Mouse (Mus musculus): ENCODE data around the gene Sp9. TPM values are rescaled to one million over a fixed set of nuclear protein-coding genes. Genes with fewer than 3 reads are reported as not detected.

The Sp9 gene
- polyA plus RNA-seq, 1 experiment, result not detected

GRCm38 (mm10) chr2:73272351-73273248 lies 875 bp downstream of the Sp9 start:
- TF ChIP-seq GATA1 (IDR thresholded peaks at IDR 0.05; ENCODE audit: low read length) (no peak), TAL1 (IDR thresholded peaks at IDR 0.05; ENCODE audit: low read length) (no peak)
- Histone ChIP-seq H3K36me3 (ENCODE audit: control insufficient read depth) (no peaks in the 10 kb centered on the region), H3K4me1 (ENCODE audit: control insufficient read depth) (peaks cover 24% of the 10 kb centered on the region), H3K4me3 (replicated peaks) (peak overlapping the region; percentile 35), H3K27me3 (ENCODE audit: control insufficient read depth) (peaks cover 100% of the 10 kb centered on the region), H3K9me3 (ENCODE audit: control insufficient read depth, low read length) (peaks cover 36% of the 10 kb centered on the region)

- Histone ChIP-seq H3K4me3 (replicated peaks) (peak overlapping the region; percentile 35), H3K36me3 (ENCODE audit: control insufficient read depth) (no peaks in the 10 kb centered on the region), H3K4me1 (ENCODE audit: control insufficient read depth) (peaks cover 27% of the 10 kb centered on the region), H3K9me3 (ENCODE audit: control insufficient read depth, low read length) (peaks cover 38% of the 10 kb centered on the region), H3K27me3 (ENCODE audit: control insufficient read depth) (peaks cover 100% of the 10 kb centered on the region)
- TF ChIP-seq TAL1 (IDR thresholded peaks at IDR 0.05; ENCODE audit: low read length) (no peak), GATA1 (IDR thresholded peaks at IDR 0.05; ENCODE audit: low read length) (no peak)
These were observed 1.8 kb downstream of the Sp9 start for GRCm38 (mm10) chr2:73273249-73274118.

- Histone ChIP-seq H3K27me3 (ENCODE audit: control insufficient read depth) (peaks cover 100% of the 10 kb centered on the region), H3K4me3 (replicated peaks) (no peak overlapping the region), H3K9me3 (ENCODE audit: control insufficient read depth, low read length) (peaks cover 43% of the 10 kb centered on the region), H3K36me3 (ENCODE audit: control insufficient read depth) (no peaks in the 10 kb centered on the region), H3K4me1 (ENCODE audit: control insufficient read depth) (peaks cover 33% of the 10 kb centered on the region)
- TF ChIP-seq TAL1 (IDR thresholded peaks at IDR 0.05; ENCODE audit: low read length) (no peak), GATA1 (IDR thresholded peaks at IDR 0.05; ENCODE audit: low read length) (no peak)
These were observed 2.6 kb downstream of the Sp9 start for GRCm38 (mm10) chr2:73274119-73274920.

- TF ChIP-seq GATA1 (IDR thresholded peaks at IDR 0.05; ENCODE audit: low read length), result no peak
- no peak for TF ChIP-seq TAL1 (IDR thresholded peaks at IDR 0.05; ENCODE audit: low read length)
- Histone ChIP-seq H3K4me1 (ENCODE audit: control insufficient read depth) (peaks cover 34% of the 10 kb centered on the region), H3K9me3 (ENCODE audit: control insufficient read depth, low read length) (peaks cover 41% of the 10 kb centered on the region), H3K4me3 (replicated peaks) (no peak overlapping the region), H3K27me3 (ENCODE audit: control insufficient read depth) (peaks cover 100% of the 10 kb centered on the region), H3K36me3 (ENCODE audit: control insufficient read depth) (no peaks in the 10 kb centered on the region)
These were observed 3.7 kb downstream of the Sp9 start for GRCm38 (mm10) chr2:73275261-73276040.

GRCm38 (mm10) chr2:73276141-73276571 lies 4.4 kb downstream of the Sp9 start:
- peaks cover 100% of the 10 kb centered on the region for H3K27me3 ChIP-seq (ENCODE audit: control insufficient read depth)
- no peak overlapping the region for H3K4me3 ChIP-seq (replicated peaks)
- peaks cover 40% of the 10 kb centered on the region for H3K4me1 ChIP-seq (ENCODE audit: control insufficient read depth)
- no peaks in the 10 kb centered on the region for H3K36me3 ChIP-seq (ENCODE audit: control insufficient read depth)
- no peak for TF ChIP-seq TAL1 (IDR thresholded peaks at IDR 0.05; ENCODE audit: low read length)
- TF ChIP-seq GATA1 (IDR thresholded peaks at IDR 0.05; ENCODE audit: low read length), result no peak
- peaks cover 45% of the 10 kb centered on the region for H3K9me3 ChIP-seq (ENCODE audit: control insufficient read depth, low read length)

- Histone ChIP-seq H3K4me3 (replicated peaks) (no peak overlapping the region), H3K4me1 (ENCODE audit: control insufficient read depth) (peaks cover 39% of the 10 kb centered on the region), H3K27me3 (ENCODE audit: control insufficient read depth) (peaks cover 100% of the 10 kb centered on the region), H3K36me3 (ENCODE audit: control insufficient read depth) (no peaks in the 10 kb centered on the region; the same call in 1 of the 2 replicates), H3K9me3 (ENCODE audit: control insufficient read depth, low read length) (peaks cover 37% of the 10 kb centered on the region)
- TF ChIP-seq TAL1 (IDR thresholded peaks at IDR 0.05; ENCODE audit: low read length), result no peak
- no peak for TF ChIP-seq GATA1 (IDR thresholded peaks at IDR 0.05; ENCODE audit: low read length)
These were observed 5.4 kb downstream of the Sp9 start for GRCm38 (mm10) chr2:73277021-73277708.

GRCm38 (mm10) chr2:73277709-73278075 lies 6.0 kb downstream of the Sp9 start:
- H3K4me3 ChIP-seq (replicated peaks), result no peak overlapping the region
- peaks cover 38% of the 10 kb centered on the region for H3K4me1 ChIP-seq (ENCODE audit: control insufficient read depth)
- H3K27me3 ChIP-seq (ENCODE audit: control insufficient read depth), result peaks cover 100% of the 10 kb centered on the region
- H3K9me3 ChIP-seq (ENCODE audit: control insufficient read depth, low read length), result peaks cover 35% of the 10 kb centered on the region
- TF ChIP-seq TAL1 (IDR thresholded peaks at IDR 0.05; ENCODE audit: low read length) (no peak), GATA1 (IDR thresholded peaks at IDR 0.05; ENCODE audit: low read length) (no peak)
- H3K36me3 ChIP-seq (ENCODE audit: control insufficient read depth), result peaks cover 1% of the 10 kb centered on the region

Data from erythroblast, embryonic 14.5 days (primary cell).